Mouse (Mus musculus): ENCODE measurements at regions not wholly inside any gene's neighbourhood (a gene's known extent, or its start where the extent isn't known, plus 50 kb on each side); places are given as distances from the start of the nearest gene placed in this dataset.

- no peak for DNase-seq
Measured at GRCm38 (mm10) chr1:142605224-142605623, 1035.2 kb upstream of the B3galt2 start.

- no peak for DNase-seq
Measured at GRCm38 (mm10) chr1:142606082-142606481, 1034.4 kb upstream of the B3galt2 start.

GRCm38 (mm10) chr1:142621464-142621863 lies 1019.0 kb upstream of the B3galt2 start:
- no peak for DNase-seq

GRCm38 (mm10) chr1:142624303-142624702 lies 1016.2 kb upstream of the B3galt2 start:
- peak; percentile 48 for DNase-seq

- no peak for DNase-seq
Measured at GRCm38 (mm10) chr1:142655289-142655688, 985.2 kb upstream of the B3galt2 start.

DNA sequence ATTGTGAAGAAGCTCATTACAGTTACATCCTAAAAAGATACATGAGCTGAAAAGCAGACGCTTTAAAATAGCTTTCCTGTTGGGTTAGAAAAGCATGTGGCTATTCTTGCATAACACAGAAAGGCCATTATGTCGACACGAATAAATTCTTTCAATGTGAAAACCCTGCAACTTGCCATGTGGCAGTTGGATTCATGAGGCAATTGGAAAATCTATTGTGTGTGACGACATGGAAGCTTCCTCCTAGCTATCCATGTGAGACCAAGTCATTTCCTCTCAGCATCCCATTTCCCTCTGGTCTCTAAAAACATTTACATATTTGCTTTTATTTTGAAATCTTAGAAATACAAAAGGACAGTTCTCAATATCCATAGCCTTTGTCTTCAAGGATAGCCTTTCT lies 975.2 kb upstream of the B3galt2 start:
- no peak for DNase-seq

- DNase-seq: no peak
Measured at GRCm38 (mm10) chr1:142679917-142680316, 960.5 kb upstream of the B3galt2 start.

DNA sequence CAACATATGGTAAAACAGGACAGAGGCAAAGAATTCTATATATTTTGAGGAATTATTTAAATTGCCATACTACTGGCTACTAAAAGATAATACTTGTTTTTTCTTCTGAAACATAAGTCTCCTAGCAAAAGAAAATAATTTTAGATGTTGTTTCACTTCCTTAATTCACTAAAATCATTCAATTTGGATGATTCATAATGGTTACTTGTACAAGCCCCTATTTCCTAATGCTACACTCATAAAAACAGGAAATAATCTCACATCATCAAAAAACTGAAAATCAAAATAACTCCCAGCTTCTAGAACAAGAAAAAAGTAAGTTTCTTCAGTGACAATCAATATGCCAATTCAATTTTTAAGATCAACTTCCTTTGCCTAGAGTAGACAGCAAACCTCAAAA lies 951.6 kb upstream of the B3galt2 start:
- no peak for DNase-seq

GRCm38 (mm10) chr1:142695179-142695578 lies 945.3 kb upstream of the B3galt2 start:
- DNase-seq: no peak

- no peak for DNase-seq
Measured at GRCm38 (mm10) chr1:142708263-142708662, 932.2 kb upstream of the B3galt2 start.

DNA sequence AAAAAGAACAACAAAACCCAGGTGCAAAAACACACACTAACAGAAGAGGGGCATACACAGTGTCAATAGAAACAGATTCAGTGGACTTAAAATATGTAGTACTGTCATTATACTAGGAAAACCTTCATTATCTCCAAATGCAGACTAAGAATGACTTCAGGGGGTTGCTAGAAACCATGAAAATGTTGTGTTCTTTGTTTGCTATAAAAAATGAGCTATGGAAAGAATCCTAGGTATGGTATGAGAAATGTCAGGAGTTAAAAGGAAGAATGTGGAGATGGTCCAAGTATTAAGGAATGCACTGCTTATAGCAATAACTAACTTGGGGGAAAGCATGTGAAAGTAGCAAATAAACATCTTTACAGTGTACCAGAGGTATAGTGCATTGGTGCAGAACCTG lies 910.2 kb upstream of the B3galt2 start:
- no peak for DNase-seq

DNA sequence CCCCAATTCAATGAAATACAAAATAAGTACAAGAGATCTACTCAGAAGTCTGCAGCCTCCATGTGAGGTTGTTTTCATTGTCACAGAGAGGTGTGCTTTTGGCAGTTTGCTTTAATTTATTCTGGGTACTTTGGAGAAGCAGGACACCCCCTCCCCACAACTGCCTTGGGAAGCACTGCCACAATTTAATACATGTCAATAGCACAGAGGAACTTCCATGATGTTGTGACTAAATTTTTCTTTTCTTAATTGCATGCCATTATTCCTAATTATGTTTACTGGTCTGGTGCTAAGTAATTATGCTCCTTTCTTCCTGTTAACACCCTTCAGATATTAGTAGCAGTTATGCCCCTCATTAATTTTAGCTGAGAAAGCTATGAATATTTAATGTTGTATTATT lies 906.4 kb upstream of the B3galt2 start:
- DNase-seq: no peak

DNA sequence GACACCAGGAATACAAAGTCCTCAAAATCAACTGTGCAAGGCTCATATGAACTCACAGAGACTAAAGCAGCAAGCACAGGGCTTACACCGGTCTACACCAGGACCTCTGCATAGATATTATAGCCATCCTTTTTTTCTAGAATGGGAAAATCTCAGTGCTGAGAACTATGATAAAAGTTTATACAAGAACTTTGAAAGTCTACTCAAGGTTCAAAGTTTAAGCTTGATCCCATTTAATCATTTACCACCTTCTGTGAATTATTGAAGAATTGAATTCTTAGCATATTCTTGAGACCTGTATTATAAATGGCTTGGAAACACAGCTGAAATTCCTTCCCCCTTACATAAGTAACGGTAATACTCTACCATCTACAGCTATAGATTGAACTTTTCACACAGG lies 902.1 kb upstream of the B3galt2 start:
- DNase-seq: no peak

- DNase-seq: peak; percentile 44
Measured at GRCm38 (mm10) chr1:142742307-142742706, 898.2 kb upstream of the B3galt2 start.

DNA sequence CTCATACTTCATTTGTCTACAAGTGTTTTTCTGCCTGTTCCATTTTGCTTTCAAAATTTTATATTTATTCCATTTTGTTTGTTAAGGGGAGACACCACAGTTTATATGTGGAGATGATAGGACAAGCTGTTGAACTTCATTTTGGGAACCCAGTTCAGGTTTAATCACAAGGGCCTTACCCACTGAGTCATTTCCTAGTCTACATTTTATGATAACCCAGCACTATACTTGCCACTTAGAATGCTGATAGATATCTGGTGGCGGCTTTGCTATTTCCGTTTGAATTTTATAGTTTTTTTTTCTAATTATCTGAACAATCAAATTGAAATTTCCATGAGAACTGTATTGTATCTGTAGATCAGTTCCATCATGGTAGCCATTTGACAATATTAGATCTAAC lies 869.5 kb upstream of the B3galt2 start:
- DNase-seq: no peak

All from kidney, adult 11 months (tissue).